Mouse (Mus musculus) forebrain, embryonic 12.5 days (tissue): Measurements from ENCODE around the gene Irs2. TPM values are rescaled to one million over a fixed set of nuclear protein-coding genes. Genes with fewer than 3 reads are reported as not detected.

Experiments used
- ATAC-seq: fragments of 200-750 bp; cut with Nextera tagmentation; 2 replicates; pipeline ENCODE4 v1.8.0; 2017; ENCODE audit warnings: moderate TSS enrichment; ENCODE audit not compliant: low FRiP score
- H3K27ac ChIP-seq: fragments of 300-500 bp; sonication (generic); 2 replicates; pipeline ENCODE4 v1.5.1; 2016; ENCODE audit warnings: mild to moderate bottlenecking
- H3K27me3 ChIP-seq: fragments of 300-500 bp; sonication (generic); 2 replicates; pipeline ENCODE4 v1.6.1; 2016; ENCODE audit warnings: mild to moderate bottlenecking
- H3K36me3 ChIP-seq: fragments of 300-500 bp; sonication (generic); replicated peaks from 2 replicates; pipeline ENCODE4 v1.6.1; 2016; ENCODE audit warnings: mild to moderate bottlenecking
- H3K4me1 ChIP-seq: fragments of 300-500 bp; sonication (generic); 2 replicates; pipeline ENCODE4 v1.6.1; 2016
- H3K4me2 ChIP-seq: fragments of 300-500 bp; sonication (generic); 2 replicates; pipeline ENCODE4 v1.6.1; 2016; ENCODE audit warnings: mild to moderate bottlenecking, moderate library complexity
- H3K4me3 ChIP-seq: fragments of 300-500 bp; sonication (generic); replicated peaks from 2 replicates; pipeline ENCODE4 v1.5.1; 2016; ENCODE audit warnings: mild to moderate bottlenecking
- H3K9ac ChIP-seq: fragments of 300-500 bp; sonication (generic); 2 replicates; pipeline ENCODE4 v1.6.1; 2016; ENCODE audit warnings: mild to moderate bottlenecking
- H3K9me3 ChIP-seq: fragments of 300-500 bp; sonication (generic); 2 replicates; pipeline ENCODE4 v1.6.1; 2016
- WGBS: fragments of 180-500 bp; shearing (Covaris S2); methylation state at CpG from one replicate; pipeline ENCODE4 v1.1.7; 2016; 5-methylcytosine and 5-hydroxymethylcytosine counted together
- polyA plus RNA-seq: library from polyadenylated mRNA; unstranded; fragments of >200 nt; fragmentation: Nextera tagmentation; extraction: Ambion mirVana; gene quantifications from 2 replicates; pipeline ENCODE4 v1.2.1, GENCODE M21; 2016

Irs2 gene
- polyA plus RNA-seq, 1 experiment from 2014 or later: 6.5 TPM

- peak overlapping the region; percentile 96 for H3K27ac ChIP-seq
- H3K4me3 ChIP-seq: peak overlapping the region; percentile 83
- H3K4me2 ChIP-seq: peak overlapping the region; percentile 93
- H3K9ac ChIP-seq: peak overlapping the region; percentile 92
- peak; percentile 4; the same call in 1 of the 2 replicates for ATAC-seq
- H3K36me3 ChIP-seq: 0 out of 2 replicates have a peak, but pooled peaks cover 12% of the 10 kb centered on the region
- H3K9me3 ChIP-seq: no peaks in the 10 kb centered on the region
- H3K27me3 ChIP-seq: peaks cover 25% of the 10 kb centered on the region; the same call in 1 of the 2 replicates
- under 1% methylated on average over 88 of the region's 88 CpGs for WGBS
- peaks cover 65% of the 10 kb centered on the region for H3K4me1 ChIP-seq
These were observed 478 bp downstream of the Irs2 start for GRCm38 (mm10) chr8:11007581-11008378.

GRCm38 (mm10) chr8:11007001-11007580, 1.2 kb downstream of the Irs2 start:
- peak overlapping the region; percentile 93 for H3K4me2 ChIP-seq
- H3K27ac ChIP-seq: peak overlapping the region; percentile 96
- peak; percentile 56 for ATAC-seq
- H3K36me3 ChIP-seq: 0 out of 2 replicates have a peak, but pooled peaks cover 12% of the 10 kb centered on the region
- H3K27me3 ChIP-seq: peaks cover 24% of the 10 kb centered on the region; the same call in 1 of the 2 replicates
- H3K9me3 ChIP-seq: no peaks in the 10 kb centered on the region
- H3K4me3 ChIP-seq: peak overlapping the region; percentile 83
- peak overlapping the region; percentile 92 for H3K9ac ChIP-seq
- under 1% methylated on average over 56 of the region's 56 CpGs for WGBS
- H3K4me1 ChIP-seq: peaks cover 72% of the 10 kb centered on the region

- no peaks in the 10 kb centered on the region for H3K9me3 ChIP-seq
- no peak for ATAC-seq
- 0 out of 2 replicates have a peak, but pooled peaks cover 12% of the 10 kb centered on the region for H3K36me3 ChIP-seq
- no peak overlapping the region for H3K27ac ChIP-seq
- 85% methylated on average over 9 of the region's 9 CpGs for WGBS
- peak overlapping the region; percentile 93 for H3K4me2 ChIP-seq
- peak overlapping the region; percentile 92 for H3K9ac ChIP-seq
- peak overlapping the region; percentile 83 for H3K4me3 ChIP-seq
- peaks cover 21% of the 10 kb centered on the region; the same call in 1 of the 2 replicates for H3K27me3 ChIP-seq
- H3K4me1 ChIP-seq: peaks cover 78% of the 10 kb centered on the region
These were observed 2.0 kb downstream of the Irs2 start for GRCm38 (mm10) chr8:11006276-11006630.

- H3K27ac ChIP-seq: no peak overlapping the region
- peak overlapping the region; percentile 83 for H3K4me3 ChIP-seq
- no peak for ATAC-seq
- peaks cover 78% of the 10 kb centered on the region for H3K4me1 ChIP-seq
- H3K4me2 ChIP-seq: peak overlapping the region; percentile 93
- peak overlapping the region; percentile 92 for H3K9ac ChIP-seq
- H3K9me3 ChIP-seq: no peaks in the 10 kb centered on the region
- H3K27me3 ChIP-seq: peaks cover 15% of the 10 kb centered on the region; the same call in 1 of the 2 replicates
- 0 out of 2 replicates have a peak, but pooled peaks cover 12% of the 10 kb centered on the region for H3K36me3 ChIP-seq
- 86% methylated on average over 26 of the region's 26 CpGs for WGBS
These were observed 2.6 kb downstream of the Irs2 start for GRCm38 (mm10) chr8:11005460-11006275.

GRCm38 (mm10) chr8:11004781-11005459, 3.3 kb downstream of the Irs2 start:
- Histone ChIP-seq H3K9me3 (no peaks in the 10 kb centered on the region), H3K4me3 (peak overlapping the region; percentile 83), H3K4me2 (peak overlapping the region; percentile 93), H3K27ac (no peak overlapping the region), H3K27me3 (peaks cover 12% of the 10 kb centered on the region; the same call in 1 of the 2 replicates), H3K4me1 (peaks cover 79% of the 10 kb centered on the region), H3K36me3 (0 out of 2 replicates have a peak, but pooled peaks cover 12% of the 10 kb centered on the region), H3K9ac (peak overlapping the region; percentile 92; the same call in 1 of the 2 replicates)
- no peak for ATAC-seq
- WGBS: 73% methylated on average over 22 of the region's 22 CpGs

- H3K27me3 ChIP-seq: peaks cover 12% of the 10 kb centered on the region; the same call in 1 of the 2 replicates
- H3K4me2 ChIP-seq: peak overlapping the region; percentile 93
- 57% methylated on average over 7 of the region's 7 CpGs for WGBS
- H3K9me3 ChIP-seq: no peaks in the 10 kb centered on the region
- H3K27ac ChIP-seq: 0 out of 2 replicates have a peak overlapping the region, but pooled peaks have one; percentile 31
- peak overlapping the region; percentile 83 for H3K4me3 ChIP-seq
- H3K9ac ChIP-seq: peak overlapping the region; percentile 92
- H3K36me3 ChIP-seq: 0 out of 2 replicates have a peak, but pooled peaks cover 12% of the 10 kb centered on the region
- no peak for ATAC-seq
- H3K4me1 ChIP-seq: peaks cover 83% of the 10 kb centered on the region
These were observed 4.3 kb downstream of the Irs2 start for GRCm38 (mm10) chr8:11003917-11004470.

GRCm38 (mm10) chr8:11003253-11003652, 5.0 kb downstream of the Irs2 start:
- Histone ChIP-seq H3K4me3 (peak overlapping the region; percentile 83), H3K9ac (peak overlapping the region; percentile 92), H3K27ac (0 out of 2 replicates have a peak overlapping the region, but pooled peaks have one; percentile 31), H3K4me2 (peak overlapping the region; percentile 93), H3K27me3 (peaks cover 12% of the 10 kb centered on the region; the same call in 1 of the 2 replicates), H3K9me3 (no peaks in the 10 kb centered on the region), H3K36me3 (peaks cover 16% of the 10 kb centered on the region; the same call in 1 of the 2 replicates), H3K4me1 (peaks cover 85% of the 10 kb centered on the region)
- no peak for ATAC-seq
- WGBS: 64% methylated on average over 6 of the region's 6 CpGs

GRCm38 (mm10) chr8:11002816-11003215, 5.4 kb downstream of the Irs2 start:
- ATAC-seq: no peak
- Histone ChIP-seq H3K4me2 (peak overlapping the region; percentile 93), H3K4me3 (peak overlapping the region; percentile 83), H3K27me3 (peaks cover 12% of the 10 kb centered on the region; the same call in 1 of the 2 replicates), H3K9me3 (no peaks in the 10 kb centered on the region), H3K9ac (peak overlapping the region; percentile 92), H3K4me1 (peaks cover 89% of the 10 kb centered on the region), H3K36me3 (peaks cover 17% of the 10 kb centered on the region; the same call in 1 of the 2 replicates), H3K27ac (0 out of 2 replicates have a peak overlapping the region, but pooled peaks have one; percentile 46)
- WGBS: 30% methylated on average over 6 of the region's 6 CpGs

- peaks cover 91% of the 10 kb centered on the region for H3K4me1 ChIP-seq
- peak; percentile 30; the same call in 1 of the 2 replicates for ATAC-seq
- peaks cover 9% of the 10 kb centered on the region; the same call in 1 of the 2 replicates for H3K27me3 ChIP-seq
- H3K9ac ChIP-seq: peak overlapping the region; percentile 17; the same call in 1 of the 2 replicates
- H3K36me3 ChIP-seq: peaks cover 14% of the 10 kb centered on the region; the same call in 1 of the 2 replicates
- H3K4me2 ChIP-seq: peak overlapping the region; percentile 93
- H3K27ac ChIP-seq: peak overlapping the region; percentile 47
- 0% methylated on average over 6 of the region's 6 CpGs for WGBS
- H3K9me3 ChIP-seq: no peaks in the 10 kb centered on the region
- H3K4me3 ChIP-seq: peak overlapping the region; percentile 83
These were observed 7.2 kb downstream of the Irs2 start for GRCm38 (mm10) chr8:11001062-11001549.

GRCm38 (mm10) chr8:10999538-10999937, 8.7 kb downstream of the Irs2 start:
- Histone ChIP-seq H3K27ac (no peak overlapping the region), H3K4me1 (peaks cover 78% of the 10 kb centered on the region), H3K4me3 (no peak overlapping the region), H3K4me2 (peak overlapping the region; percentile 93), H3K27me3 (no peaks in the 10 kb centered on the region), H3K9me3 (no peaks in the 10 kb centered on the region), H3K9ac (no peak overlapping the region), H3K36me3 (peaks cover 9% of the 10 kb centered on the region)
- ATAC-seq: no peak
- 71% methylated on average over 4 of the region's 4 CpGs for WGBS
